Mouse (Mus musculus) CD4-positive, CD25-positive, alpha-beta regulatory T cell, adult 2 months (primary cell): ENCODE measurements around the gene Ctla4.

Experiments
- DNase-seq: peaks from one replicate; pipeline ENCODE4 v3.0.0-alpha.2; 2012; ENCODE audit warnings: low read depth, low spot score

Ctla4 gene

DNA sequence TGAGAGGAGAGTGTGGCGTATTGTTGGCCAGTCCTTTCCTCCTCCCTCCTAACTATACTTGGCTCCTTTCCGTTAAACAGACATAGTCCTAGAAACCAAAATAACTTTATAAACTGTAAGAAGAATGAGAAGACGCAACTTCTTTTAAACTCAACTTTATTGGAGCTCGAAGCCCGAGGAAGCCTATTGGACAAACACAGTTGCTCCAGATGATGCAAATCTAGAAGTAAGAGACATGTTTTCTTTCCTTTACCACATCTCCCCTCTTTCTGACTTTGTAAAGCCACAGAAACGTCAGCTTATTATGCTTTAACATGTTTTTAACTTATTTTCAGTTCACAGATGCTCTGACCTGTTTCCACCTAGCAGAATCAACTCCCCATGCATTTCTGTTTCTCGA, at the start of gene Ctla4:
Gene Ctla4, plus strand, starts transcription at position 20 of the 400 bp plus-strand sequence.
- peak; percentile 70 for DNase-seq

GRCm38 (mm10) chr1:60839161-60839560, 47.6 kb upstream of the Ctla4 start:
- DNase-seq = no peak

GRCm38 (mm10) chr1:60845318-60846060, 41.3 kb upstream of the Ctla4 start:
- no peak for DNase-seq

DNA sequence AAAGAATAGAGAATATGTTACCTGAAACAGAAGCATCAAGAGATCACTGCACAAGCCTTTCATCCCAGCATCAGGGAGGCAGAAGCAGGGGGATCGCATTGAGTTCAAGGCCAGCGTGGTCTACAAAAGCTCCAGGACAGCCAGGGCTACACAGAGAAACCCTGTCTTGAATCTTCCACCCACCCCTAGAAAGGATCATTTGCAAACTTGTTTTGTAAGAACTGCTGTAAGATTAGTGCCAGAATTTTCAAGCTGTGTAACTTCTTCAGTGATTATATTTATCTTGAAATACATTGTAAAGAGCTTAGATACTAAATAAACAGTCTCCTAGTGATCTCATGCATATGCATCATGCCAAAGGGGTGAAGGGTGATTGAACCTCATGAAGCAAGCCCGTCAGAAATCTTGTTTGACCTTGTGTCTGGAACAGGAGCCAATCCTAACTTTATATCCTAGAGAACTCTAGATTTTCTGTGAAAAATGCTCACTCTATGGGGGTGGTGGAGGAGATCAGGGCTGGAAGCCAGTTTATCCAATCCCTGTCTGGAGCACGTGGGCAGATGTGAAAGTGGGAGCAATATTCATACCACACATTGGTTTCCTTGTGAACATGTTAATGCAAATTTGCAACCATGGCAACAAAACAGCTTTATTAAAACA, 40.1 kb upstream of the Ctla4 start:
- DNase-seq = no peak

DNA sequence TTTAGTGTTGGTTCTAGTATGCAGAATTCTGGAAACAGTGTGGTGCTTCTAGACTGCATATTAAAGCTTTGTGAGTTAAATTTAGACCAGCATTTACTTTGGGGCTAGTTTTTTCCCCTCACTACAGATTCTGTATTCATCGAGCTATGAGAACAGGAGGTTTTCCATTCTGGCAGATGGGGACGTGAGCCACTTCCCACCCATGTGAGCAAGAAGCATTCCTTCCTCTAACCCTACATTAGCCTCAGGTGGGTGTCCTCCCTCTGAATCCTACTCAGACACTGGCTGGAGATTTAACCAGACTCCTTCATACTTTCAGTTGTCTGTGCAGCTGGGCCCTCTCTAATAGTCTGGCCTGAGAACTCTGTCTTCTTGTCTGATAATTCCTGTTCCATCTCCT, 37.7 kb upstream of the Ctla4 start:
- no peak for DNase-seq

GRCm38 (mm10) chr1:60849816-60850215, 37.0 kb upstream of the Ctla4 start:
- DNase-seq = no peak

- DNase-seq = no peak
These were observed 35.6 kb upstream of the Ctla4 start for GRCm38 (mm10) chr1:60851041-60851781.

GRCm38 (mm10) chr1:60852075-60852769, 34.6 kb upstream of the Ctla4 start:
- no peak for DNase-seq

GRCm38 (mm10) chr1:60852770-60853147, 34.0 kb upstream of the Ctla4 start:
- DNase-seq = peak; percentile 37

DNA sequence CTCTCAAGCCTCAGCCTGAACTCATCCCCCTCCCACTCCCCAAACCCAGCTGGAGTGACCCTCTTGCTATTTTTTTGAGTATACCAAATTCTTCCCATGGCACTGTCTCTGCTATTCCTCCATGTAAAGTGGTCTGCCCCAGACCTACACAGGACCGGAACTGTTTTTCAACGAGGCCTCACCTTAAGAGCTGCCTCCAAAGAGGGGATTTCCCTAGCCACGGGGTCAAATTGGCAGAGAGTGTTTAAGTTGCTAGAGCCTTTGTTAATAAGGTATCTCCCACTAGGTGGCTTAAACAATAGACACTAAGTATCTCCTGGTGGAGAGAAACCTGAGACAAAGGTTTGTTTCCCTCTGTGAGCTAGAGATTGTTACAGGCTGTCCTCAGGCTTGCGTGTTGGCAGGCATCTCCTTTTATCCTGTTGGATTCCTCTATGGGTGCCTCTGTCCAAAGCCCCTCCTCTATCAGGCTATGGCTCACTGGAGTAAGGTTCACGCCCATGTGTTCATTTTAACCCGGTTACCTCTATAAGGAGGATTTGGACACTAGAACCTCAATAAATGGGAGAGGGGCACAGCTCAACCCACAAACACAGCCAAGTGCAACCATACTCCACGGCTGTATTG, 33.4 kb upstream of the Ctla4 start:
- DNase-seq = peak; percentile 84

- peak; percentile 46 for DNase-seq
These were observed 32.8 kb upstream of the Ctla4 start for GRCm38 (mm10) chr1:60853991-60854390.

GRCm38 (mm10) chr1:60857351-60858220, 29.2 kb upstream of the Ctla4 start:
- peak; percentile 53 for DNase-seq

DNA sequence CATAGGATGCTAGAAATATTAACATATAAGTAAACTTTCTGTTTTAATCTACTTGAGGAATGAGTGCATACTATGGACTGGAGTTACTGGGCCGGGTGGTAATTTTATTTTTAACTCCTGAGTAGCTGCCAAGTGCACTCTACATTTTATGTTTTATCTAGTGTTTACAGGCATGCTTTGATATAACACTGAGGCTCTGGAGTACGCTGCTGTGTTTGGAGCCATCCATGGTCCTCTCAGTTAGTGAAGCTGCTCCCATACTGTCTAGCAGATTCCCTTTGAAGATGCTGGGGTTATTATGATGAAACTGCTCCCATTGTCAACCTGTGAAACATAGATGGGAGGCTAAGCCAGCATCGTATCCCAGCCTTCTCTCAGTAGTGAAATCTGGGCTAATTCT, 27.6 kb upstream of the Ctla4 start:
- DNase-seq = no peak

DNA sequence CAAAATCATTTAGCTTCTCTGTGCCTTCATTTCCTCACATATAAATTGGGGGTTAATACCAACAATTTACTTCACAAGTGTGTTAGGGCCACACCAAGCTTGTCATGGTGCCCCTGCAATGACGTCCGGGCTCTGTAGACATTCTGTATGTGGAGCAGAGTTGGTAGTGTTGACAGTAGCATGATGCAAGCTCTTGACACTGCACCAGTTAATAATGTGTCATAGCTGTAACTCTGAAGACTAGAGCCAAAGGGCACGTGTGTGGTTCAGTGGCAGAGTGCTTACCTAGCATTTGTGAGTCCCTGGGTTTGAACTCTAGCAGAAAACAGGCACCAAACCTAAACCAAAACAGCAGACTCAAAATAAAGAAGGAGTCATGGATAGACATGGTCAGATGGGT, 27.0 kb upstream of the Ctla4 start:
- no peak for DNase-seq

- peak; percentile 80 for DNase-seq
These were observed 26.3 kb upstream of the Ctla4 start for GRCm38 (mm10) chr1:60860357-60860946.

DNA sequence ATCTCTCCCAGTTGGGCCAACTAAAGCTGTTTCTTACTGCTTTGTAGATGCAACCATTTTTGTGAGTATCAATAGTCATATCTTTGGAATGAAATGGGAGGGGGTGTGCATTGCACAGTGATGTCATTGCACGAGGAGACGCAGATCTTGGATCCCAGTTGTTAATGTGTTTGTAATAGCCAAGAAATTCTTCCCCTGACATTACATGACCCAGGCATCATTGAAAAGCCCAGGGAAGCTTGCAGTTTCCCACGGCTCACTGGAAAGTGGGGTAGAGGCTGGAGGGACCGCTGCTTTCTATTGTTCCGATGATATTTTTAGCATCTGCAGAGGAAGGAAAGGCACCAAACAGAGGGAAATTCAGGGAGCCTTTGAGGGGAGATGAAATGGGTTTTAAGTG, 25.8 kb upstream of the Ctla4 start:
- no peak for DNase-seq

DNA sequence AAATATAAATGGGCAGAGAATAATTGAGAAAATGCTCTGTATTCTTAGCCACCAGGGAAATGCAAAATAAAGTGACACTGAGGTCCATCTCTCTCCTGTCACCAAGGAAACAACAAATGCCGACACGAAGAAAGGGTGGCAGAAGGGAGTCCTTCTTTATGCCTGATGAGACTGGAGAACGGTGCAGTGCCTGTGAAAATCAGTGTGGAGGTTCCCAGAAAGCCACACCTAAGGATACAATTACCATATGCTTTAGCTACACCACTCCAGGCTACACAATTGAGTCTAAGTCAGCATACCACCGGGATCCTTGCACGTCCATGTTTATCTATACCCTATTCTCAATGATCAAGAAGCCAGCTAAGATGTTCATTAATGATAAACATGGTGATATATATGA, 25.4 kb upstream of the Ctla4 start:
- no peak for DNase-seq

DNA sequence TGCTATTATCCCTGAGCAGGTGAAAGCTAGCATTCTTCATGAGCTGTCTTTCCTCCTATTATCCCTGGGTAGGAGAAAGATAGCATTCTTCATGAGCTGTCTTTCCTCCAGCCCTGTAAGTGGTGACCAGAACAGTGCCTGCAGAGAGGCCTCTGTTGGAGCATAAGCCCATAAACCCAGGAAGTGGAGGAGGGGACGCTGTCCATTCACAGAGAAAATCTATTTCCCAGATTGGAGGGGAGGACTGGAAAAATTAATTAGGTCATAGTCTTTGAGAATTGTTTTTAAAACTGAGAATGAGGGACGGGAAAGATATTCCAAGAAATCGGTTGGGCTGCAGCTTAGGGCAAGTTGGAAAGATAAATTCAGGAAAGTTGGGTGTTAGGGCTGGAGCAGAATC, 24.3 kb upstream of the Ctla4 start:
- DNase-seq = no peak

GRCm38 (mm10) chr1:60862951-60863461, 23.8 kb upstream of the Ctla4 start:
- no peak for DNase-seq

DNA sequence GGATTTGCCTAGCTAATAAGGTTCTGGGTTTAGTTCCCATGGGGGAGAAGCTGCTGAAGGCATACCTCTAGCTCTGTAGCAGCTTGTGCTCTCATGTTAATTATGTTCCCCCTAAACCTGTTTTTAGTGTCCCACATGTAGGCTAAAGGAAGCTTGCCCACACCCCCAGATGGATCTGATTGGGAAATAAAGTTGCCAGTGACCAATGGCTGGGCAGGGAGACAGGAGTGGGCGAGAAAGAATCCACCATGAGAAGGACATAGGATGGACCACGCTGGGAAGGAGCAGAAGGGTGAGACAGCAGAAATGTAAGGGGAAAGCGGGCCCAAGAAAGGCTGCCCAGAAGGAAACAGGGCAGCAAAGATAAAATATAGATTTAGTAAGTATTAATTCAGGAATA, 23.1 kb upstream of the Ctla4 start:
- DNase-seq = no peak
